ENCODE assay signal across 8 mouse cellular contexts in genomic region chr6:50536461-50536892, GRCm38 (mm10). TPM values are rescaled to one million over a fixed set of nuclear protein-coding genes. Genes with fewer than 3 reads are reported as not detected.
DNase-seq lines count a peak whose midpoint lies in the region; ATAC-seq lines count a peak whose summit lies in the region.

No protein-coding gene starts in this region.

- H3K9ac ChIP-seq in embryonic facial prominence, embryonic 13.5 days = no peak overlapping the region

- peak; percentile 97 for DNase-seq in 3T3-L1 (ENCODE audit: low read depth, low spot score)
- peak; percentile 76 to 89 for DNase-seq in adrenal gland, postnatal 36 days
- DNase-seq in heart, adult 8-10 months (ENCODE audit: low spot score) = peak; percentile 67
- peak; percentile 68 for DNase-seq in kidney, adult 9 months
- DNase-seq in liver = peak; percentile 79
- DNase-seq in spleen, postnatal 4 days (ENCODE audit: low spot score in 2 of 2) = peak; percentile 64 to 87

- ATAC-seq in embryonic facial prominence, embryonic 13.5 days (ENCODE audit: insufficient number of reproducible peaks, insufficient read depth, low FRiP score, low TSS enrichment, low read depth) = no peak; the same call in 1 of the 2 replicates
- ATAC-seq in monocyte, adult 5-6 weeks (replicated peaks; ENCODE audit: insufficient number of reproducible peaks, low FRiP score, low TSS enrichment, poor library complexity, severe bottlenecking) = peak; percentile 83

- H3K4me2 ChIP-seq in embryonic facial prominence, embryonic 13.5 days = peak overlapping the region; percentile 34; the same call in 1 of the 2 replicates

- WGBS in embryonic facial prominence, embryonic 13.5 days = 7% methylated on average over 7 of the region's 7 CpGs

- no peaks in the 10 kb centered on the region for H3K9me3 ChIP-seq in embryonic facial prominence, embryonic 13.5 days

- H3K4me3 ChIP-seq in embryonic facial prominence, embryonic 13.5 days = no peak overlapping the region

- H3K4me1 ChIP-seq in embryonic facial prominence, embryonic 13.5 days = peaks cover 6% of the 10 kb centered on the region; the same call in 1 of the 2 replicates

- H3K36me3 ChIP-seq in embryonic facial prominence, embryonic 13.5 days = no peaks in the 10 kb centered on the region

- no peaks in the 10 kb centered on the region for H3K27me3 ChIP-seq in embryonic facial prominence, embryonic 13.5 days

- no peak overlapping the region for H3K27ac ChIP-seq in embryonic facial prominence, embryonic 13.5 days

RNA-seq across cellular contexts. Expression of gene Cycs, which starts 29.9 kb away (rescaled TPM):
- 10 to 100 TPM; 49.4 to 55.5 TPM for total RNA-seq in adrenal gland, postnatal 36 days (2021)
- polyA plus RNA-seq in embryonic facial prominence, embryonic 13.5 days (2015; fragmentation: Nextera tagmentation; extraction: Ambion mirVana) = 67.1 and 67.8 TPM in 2 replicates
- 100 to 1,000 TPM; 167 to 177 (median 171) TPM for total RNA-seq in heart, adult 8-10 months (2022)
- total RNA-seq in monocyte, adult 5-6 weeks (2017) = 89.4 to 102 TPM (median 102 TPM) in 3 replicates

RNA-seq across cellular contexts. Expression of gene 4921507P07Rik, which starts 60.0 kb away (rescaled TPM):
- total RNA-seq in adrenal gland, postnatal 36 days (2021) = under 1 TPM; 0.33 to 0.36 TPM
- 0.43 and 0.52 TPM in 2 replicates for polyA plus RNA-seq in embryonic facial prominence, embryonic 13.5 days (2015; fragmentation: Nextera tagmentation; extraction: Ambion mirVana)
- total RNA-seq in heart, adult 8-10 months (2022) = under 1 TPM; 0.25 to 0.37 (median 0.27) TPM
- total RNA-seq in monocyte, adult 5-6 weeks (2017) = 0.78 to 3.5 TPM (median 0.86 TPM) in 3 replicates
